Mouse (Mus musculus) midbrain, embryonic 10.5 days (tissue): ENCODE measurements at regions not wholly inside any gene's neighbourhood (a gene's known extent, or its start where the extent isn't known, plus 50 kb on each side); places are given as distances from the start of the nearest gene placed in this dataset.

Experiments used
- DNase-seq: peaks from one replicate; pipeline ENCODE4 v3.0.0-alpha.2; 2017; ENCODE audit warnings: low spot score
- H3K27ac ChIP-seq: fragments of 300-500 bp; sonication (generic); replicated peaks from 2 replicates; pipeline ENCODE4 v1.5.1; 2016; ENCODE audit warnings: mild to moderate bottlenecking
- H3K27me3 ChIP-seq: fragments of 300-500 bp; sonication (generic); 2 replicates; pipeline ENCODE4 v1.6.1; 2016; ENCODE audit warnings: low read depth, mild to moderate bottlenecking; ENCODE audit not compliant: poor library complexity, severe bottlenecking
- H3K36me3 ChIP-seq: fragments of 300-500 bp; sonication (generic); 2 replicates; pipeline ENCODE4 v1.6.1; 2016; ENCODE audit warnings: mild to moderate bottlenecking, moderate library complexity
- H3K4me1 ChIP-seq: fragments of 300-500 bp; sonication (generic); 2 replicates; pipeline ENCODE4 v1.6.1; 2016
- H3K4me3 ChIP-seq: fragments of 300-500 bp; sonication (generic); 2 replicates; pipeline ENCODE4 v1.5.1; 2016; ENCODE audit warnings: mild to moderate bottlenecking, moderate library complexity
- H3K9me3 ChIP-seq: fragments of 300-500 bp; sonication (generic); replicated peaks from 2 replicates; pipeline ENCODE4 v1.6.1; 2016; ENCODE audit warnings: mild to moderate bottlenecking
- whole genome bisulfite sequencing: fragments of 180-500 bp; shearing (Covaris S2); methylation state at CpG from one replicate; pipeline ENCODE4 v1.1.7; 2016; 5-methylcytosine and 5-hydroxymethylcytosine counted together

DNA sequence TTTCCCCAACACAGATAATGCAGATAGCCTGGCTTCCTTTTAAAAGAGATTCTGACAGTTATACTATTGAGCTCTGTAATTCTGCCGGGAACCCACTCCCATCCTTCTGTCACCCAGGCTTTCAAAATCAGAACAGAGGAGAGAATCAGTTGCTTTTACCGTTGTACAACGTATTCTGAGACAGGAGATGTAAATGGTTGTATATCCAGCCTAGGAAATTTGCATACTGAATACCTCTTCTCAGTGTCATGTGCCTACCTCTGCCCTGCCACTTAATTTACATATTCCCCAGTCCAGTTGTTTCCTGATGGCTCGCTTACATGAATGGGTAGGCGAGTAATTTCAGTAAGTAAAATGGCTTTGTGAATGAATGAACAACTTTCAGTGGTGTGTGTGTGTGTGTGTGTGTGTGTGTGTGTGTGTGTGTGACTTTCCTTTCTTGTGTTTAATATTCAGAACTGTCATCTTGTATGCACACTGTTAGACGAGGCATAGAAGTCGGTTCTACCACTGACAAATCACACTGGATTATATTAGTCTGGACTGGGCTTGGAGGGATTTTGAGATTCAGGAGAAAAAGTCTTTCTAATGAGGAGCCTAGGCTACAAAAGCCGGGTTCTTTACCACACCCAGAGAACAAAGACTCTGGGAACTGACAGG lies 282.2 kb upstream of the Cdh6 start:
- Histone ChIP-seq H3K36me3 (no peaks in the 10 kb centered on the region), H3K9me3 (no peaks in the 10 kb centered on the region), H3K4me3 (no peak overlapping the region), H3K4me1 (peaks cover 10% of the 10 kb centered on the region), H3K27me3 (no peaks in the 10 kb centered on the region), H3K27ac (no peak overlapping the region)
- 71% methylated on average over 8 of the region's 8 CpGs for WGBS
- no peak for DNase-seq

DNA sequence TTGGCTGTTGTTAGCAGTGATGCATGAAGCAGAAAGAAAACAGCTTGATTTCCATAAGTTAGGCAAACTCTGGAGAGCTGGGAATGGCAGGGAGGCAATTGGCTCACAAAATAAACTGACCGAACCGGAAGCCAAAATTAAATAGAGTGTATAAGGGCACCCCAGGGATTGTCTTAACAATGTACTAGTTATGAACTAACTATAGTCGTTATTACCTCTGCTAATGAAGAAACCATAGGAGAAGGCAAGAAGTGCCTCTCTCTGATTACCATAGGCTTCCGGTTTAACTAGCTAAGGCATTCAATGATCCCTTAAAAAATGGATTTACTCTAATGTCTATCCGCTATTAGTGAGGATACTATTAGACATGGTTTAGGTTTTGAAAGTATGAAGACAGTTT lies 276.9 kb upstream of the Cdh6 start:
- WGBS, result 90% methylated on average over 5 of the region's 5 CpGs
- H3K27ac ChIP-seq, result no peak overlapping the region
- no peaks in the 10 kb centered on the region for H3K27me3 ChIP-seq
- no peaks in the 10 kb centered on the region for H3K36me3 ChIP-seq
- H3K4me1 ChIP-seq, result peaks cover 3% of the 10 kb centered on the region
- DNase-seq, result no peak
- H3K9me3 ChIP-seq, result no peaks in the 10 kb centered on the region
- no peak overlapping the region for H3K4me3 ChIP-seq

DNA sequence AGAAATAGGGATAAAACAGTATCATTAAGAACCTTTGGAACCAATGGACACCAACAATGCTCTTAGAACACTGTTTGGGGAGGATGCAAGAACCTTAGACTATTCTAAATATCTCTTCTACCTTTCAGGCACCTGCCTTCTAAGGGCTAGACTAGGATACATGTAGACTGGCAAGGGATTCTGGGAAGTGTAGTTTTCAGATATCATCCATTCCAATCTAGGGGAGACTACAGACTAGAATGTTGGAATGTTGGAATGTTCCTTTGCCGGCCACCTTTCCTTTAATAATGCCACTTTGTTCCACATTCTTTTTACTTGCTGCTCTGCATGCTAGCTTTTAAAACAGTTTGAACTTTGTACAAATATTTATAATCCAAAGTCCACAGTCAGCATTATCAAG lies 261.1 kb upstream of the Cdh6 start:
- no peaks in the 10 kb centered on the region for H3K9me3 ChIP-seq
- WGBS, result 79% methylated on average over 1 of the region's 1 CpGs
- no peak for DNase-seq
- H3K4me1 ChIP-seq, result no peaks in the 10 kb centered on the region
- H3K27ac ChIP-seq, result no peak overlapping the region
- H3K36me3 ChIP-seq, result no peaks in the 10 kb centered on the region
- H3K27me3 ChIP-seq, result no peaks in the 10 kb centered on the region
- no peak overlapping the region for H3K4me3 ChIP-seq

DNA sequence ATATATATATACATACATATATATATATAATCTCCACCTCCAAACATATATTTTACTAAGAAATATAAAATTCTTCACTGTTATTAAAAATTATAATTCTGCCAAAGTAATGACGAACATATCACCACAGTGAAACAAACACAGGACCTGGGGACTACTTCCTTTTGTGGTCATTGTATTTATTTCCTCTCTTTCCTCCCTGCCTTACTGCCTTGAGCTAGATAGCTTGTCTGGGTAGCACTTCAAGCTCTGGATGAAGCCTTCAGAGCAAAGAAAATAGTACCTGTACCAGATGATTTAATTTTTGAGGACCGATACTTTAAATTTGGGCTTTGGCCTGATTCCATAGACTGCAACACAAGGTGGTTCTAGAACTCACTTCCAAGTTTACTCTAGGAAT lies 259.5 kb upstream of the Cdh6 start:
- no peak for DNase-seq
- Histone ChIP-seq H3K27me3 (no peaks in the 10 kb centered on the region), H3K4me1 (no peaks in the 10 kb centered on the region), H3K27ac (no peak overlapping the region), H3K4me3 (no peak overlapping the region), H3K9me3 (no peaks in the 10 kb centered on the region), H3K36me3 (no peaks in the 10 kb centered on the region)
- WGBS, result 90% methylated on average over 2 of the region's 2 CpGs

DNA sequence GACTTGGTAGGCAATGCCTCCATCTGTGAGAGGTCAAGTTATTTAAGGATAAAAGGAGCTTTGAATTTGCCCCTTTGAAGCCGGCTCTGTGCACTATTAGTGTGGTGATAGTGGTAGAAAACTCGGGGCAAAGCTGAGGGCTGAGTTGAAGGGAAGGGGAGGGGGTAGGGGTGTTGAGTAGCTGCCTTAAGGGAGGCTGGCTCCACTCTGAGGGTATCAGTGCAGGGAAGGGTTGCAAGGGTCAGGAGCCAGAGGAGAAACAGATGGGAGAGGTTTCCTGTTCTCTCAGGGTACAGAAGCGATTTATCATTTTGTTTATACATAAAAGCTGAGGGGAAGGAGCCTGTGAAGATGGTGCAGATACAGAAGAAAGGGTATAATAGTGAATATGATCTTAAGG lies 246.1 kb upstream of the Cdh6 start:
- WGBS, result 50% methylated on average over 3 of the region's 3 CpGs
- Histone ChIP-seq H3K36me3 (no peaks in the 10 kb centered on the region), H3K4me1 (peaks cover 13% of the 10 kb centered on the region), H3K27me3 (no peaks in the 10 kb centered on the region), H3K4me3 (no peak overlapping the region), H3K27ac (no peak overlapping the region), H3K9me3 (no peaks in the 10 kb centered on the region)
- DNase-seq, result no peak

DNA sequence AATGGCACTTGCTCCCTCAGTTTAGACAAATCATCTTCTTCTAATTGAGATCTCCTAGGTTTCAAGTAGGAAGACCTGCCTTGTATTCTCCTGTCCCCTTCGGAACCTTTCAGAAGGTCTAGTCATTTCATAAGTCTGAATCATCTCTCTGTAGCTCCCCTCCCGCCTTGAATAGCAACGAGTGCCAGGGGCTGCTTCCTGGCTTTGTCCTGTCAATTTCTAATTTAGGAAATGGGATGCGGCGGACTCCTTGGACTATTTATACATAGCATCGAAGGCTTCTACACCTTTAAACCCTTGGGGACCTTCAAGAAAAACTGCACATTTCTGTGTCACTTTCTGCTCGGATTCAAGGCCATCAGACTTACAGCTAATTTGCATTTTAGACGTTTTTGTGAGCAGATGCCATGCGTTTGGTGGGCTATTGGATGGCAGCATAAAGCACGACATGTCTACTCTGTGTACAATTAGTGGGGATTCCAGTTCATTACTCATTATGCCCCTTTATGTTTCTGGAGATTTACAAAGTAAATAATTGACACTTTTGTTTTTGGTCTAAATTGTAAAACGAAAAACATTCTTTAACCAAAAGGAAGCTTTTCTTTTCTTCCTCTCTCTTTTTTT lies 236.7 kb upstream of the Cdh6 start:
- Histone ChIP-seq H3K27ac (no peak overlapping the region), H3K4me3 (no peak overlapping the region), H3K4me1 (no peaks in the 10 kb centered on the region), H3K9me3 (no peaks in the 10 kb centered on the region), H3K27me3 (no peaks in the 10 kb centered on the region), H3K36me3 (no peaks in the 10 kb centered on the region)
- 78% methylated on average over 11 of the region's 11 CpGs for WGBS
- DNase-seq, result no peak

DNA sequence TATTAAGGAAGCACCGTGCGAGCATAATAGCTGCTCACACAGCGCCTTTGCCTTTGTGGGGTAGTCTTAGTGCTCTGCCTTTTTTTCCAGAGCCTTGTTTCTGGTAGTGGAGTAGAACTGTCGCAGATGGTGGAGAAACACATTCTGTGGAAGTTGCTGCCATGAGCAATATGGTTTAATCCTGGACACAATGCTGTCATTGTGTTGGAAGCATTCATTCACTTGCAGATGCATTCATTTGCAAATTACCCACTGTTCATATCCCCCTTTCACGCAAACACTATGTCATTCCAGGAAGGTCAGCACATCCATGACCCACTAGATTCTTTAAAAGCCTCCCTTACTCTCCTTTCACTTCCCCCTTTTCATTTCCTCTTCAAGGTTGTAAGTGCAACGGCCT lies 219.7 kb upstream of the Cdh6 start:
- 12% methylated on average over 6 of the region's 6 CpGs for WGBS
- peaks cover 41% of the 10 kb centered on the region for H3K27me3 ChIP-seq

DNA sequence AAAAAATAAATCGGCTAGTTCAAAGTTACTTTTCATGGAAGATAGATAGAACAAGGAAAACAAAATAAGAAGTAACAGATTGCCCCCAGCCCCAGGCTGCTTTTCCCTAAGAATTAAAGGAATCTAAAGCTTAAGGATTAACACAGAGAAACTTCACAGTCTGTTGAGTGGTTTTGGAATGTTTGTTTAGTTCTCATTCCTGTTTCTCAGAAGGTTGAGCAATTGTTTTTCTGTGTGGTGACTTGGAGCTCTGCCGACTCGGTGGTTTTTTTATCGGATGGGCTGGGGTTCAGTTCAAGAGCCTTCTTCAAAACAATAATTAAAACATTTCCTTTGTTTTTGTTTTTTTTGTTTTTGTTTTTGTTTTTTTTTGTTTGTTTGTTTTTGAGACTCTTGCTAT lies 217.9 kb upstream of the Cdh6 start:
- peaks cover 28% of the 10 kb centered on the region for H3K27me3 ChIP-seq
- H3K4me1 ChIP-seq, result peaks cover 21% of the 10 kb centered on the region
- 41% methylated on average over 4 of the region's 4 CpGs for WGBS
- no peaks in the 10 kb centered on the region for H3K36me3 ChIP-seq
- no peak for DNase-seq
- H3K4me3 ChIP-seq, result no peak overlapping the region
- H3K27ac ChIP-seq, result no peak overlapping the region
- H3K9me3 ChIP-seq, result 0 out of 2 replicates have a peak, but pooled peaks cover 5% of the 10 kb centered on the region

More for the DNA sequence above, 219.7 kb upstream of the Cdh6 start:
- Histone ChIP-seq H3K9me3 (peaks cover 2% of the 10 kb centered on the region; the same call in 1 of the 2 replicates), H3K4me1 (peaks cover 21% of the 10 kb centered on the region), H3K27ac (no peak overlapping the region), H3K4me3 (no peak overlapping the region), H3K36me3 (no peaks in the 10 kb centered on the region)
- peak; percentile 72 for DNase-seq

DNA sequence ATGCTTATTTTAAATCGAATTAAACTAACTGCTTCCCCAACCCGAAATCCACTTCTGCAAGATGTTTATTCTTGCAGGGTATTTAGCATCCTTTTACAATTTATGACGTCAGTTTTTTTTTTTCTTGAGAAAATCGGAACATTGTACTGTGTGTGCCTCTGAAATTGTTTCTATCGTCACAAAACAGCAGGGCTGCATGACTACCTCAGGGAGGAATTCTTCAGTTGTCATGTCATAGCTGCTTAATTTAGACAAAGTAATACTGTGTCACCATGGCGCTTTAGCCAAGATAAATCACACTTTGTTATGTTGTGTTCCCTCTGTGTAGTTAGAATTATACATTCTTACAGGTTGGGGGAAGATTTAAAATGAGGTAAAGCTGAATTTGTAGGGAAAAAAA lies 211.3 kb upstream of the Cdh6 start:
- 0 out of 2 replicates have a peak, but pooled peaks cover 7% of the 10 kb centered on the region for H3K4me1 ChIP-seq
- DNase-seq, result no peak
- H3K27ac ChIP-seq, result no peak overlapping the region
- H3K9me3 ChIP-seq, result 0 out of 2 replicates have a peak, but pooled peaks cover 8% of the 10 kb centered on the region
- WGBS, result 52% methylated on average over 6 of the region's 6 CpGs
- H3K36me3 ChIP-seq, result no peaks in the 10 kb centered on the region
- H3K4me3 ChIP-seq, result no peak overlapping the region
- H3K27me3 ChIP-seq, result peaks cover 5% of the 10 kb centered on the region; the same call in 1 of the 2 replicates

DNA sequence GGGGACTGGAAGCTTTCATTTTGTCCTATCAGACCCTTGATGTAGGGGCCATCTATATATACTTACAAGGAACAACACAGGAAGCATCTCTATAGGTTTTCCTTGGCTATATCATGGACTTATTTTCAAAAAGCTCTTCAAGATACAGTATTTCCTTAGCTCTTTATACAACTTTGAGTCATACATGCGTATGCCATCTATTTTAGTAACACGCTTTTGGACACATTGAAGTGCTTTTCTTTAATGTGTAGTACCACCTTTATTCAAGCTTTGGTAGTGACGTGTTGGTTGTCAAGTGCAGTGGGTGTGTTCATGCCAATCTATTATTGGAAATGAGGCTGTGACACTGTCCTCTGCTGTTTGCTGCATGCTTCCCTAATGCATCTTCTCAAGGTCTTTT lies 202.1 kb upstream of the Cdh6 start:
- Histone ChIP-seq H3K27me3 (no peaks in the 10 kb centered on the region), H3K27ac (no peak overlapping the region), H3K36me3 (no peaks in the 10 kb centered on the region), H3K9me3 (no peaks in the 10 kb centered on the region), H3K4me1 (no peaks in the 10 kb centered on the region), H3K4me3 (no peak overlapping the region)
- 93% methylated on average over 3 of the region's 3 CpGs for WGBS
- DNase-seq, result no peak

DNA sequence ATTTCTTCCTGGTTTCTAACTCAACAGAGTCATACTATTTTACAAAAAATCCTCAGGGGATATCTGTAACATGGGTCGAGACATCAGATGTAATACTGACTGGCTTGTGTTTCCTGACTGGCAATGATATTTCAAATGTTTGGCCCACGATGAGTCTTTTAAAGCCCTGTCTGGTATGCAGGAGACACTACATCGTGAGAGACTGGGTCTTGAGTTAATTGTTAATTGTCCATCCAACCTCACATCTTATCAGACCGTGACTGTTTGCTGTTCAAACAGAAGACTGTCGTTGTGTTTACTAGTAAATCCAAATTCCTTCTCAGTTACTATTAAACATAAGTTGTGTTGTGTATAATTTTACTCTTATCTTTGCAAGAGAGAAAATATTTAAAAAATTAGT lies 195.3 kb upstream of the Cdh6 start:
- no peak for DNase-seq
- no peaks in the 10 kb centered on the region for H3K27me3 ChIP-seq
- no peak overlapping the region for H3K27ac ChIP-seq
- H3K36me3 ChIP-seq, result no peaks in the 10 kb centered on the region
- H3K9me3 ChIP-seq, result no peaks in the 10 kb centered on the region
- H3K4me3 ChIP-seq, result no peak overlapping the region
- WGBS, result 85% methylated on average over 5 of the region's 5 CpGs
- H3K4me1 ChIP-seq, result peaks cover 3% of the 10 kb centered on the region

DNA sequence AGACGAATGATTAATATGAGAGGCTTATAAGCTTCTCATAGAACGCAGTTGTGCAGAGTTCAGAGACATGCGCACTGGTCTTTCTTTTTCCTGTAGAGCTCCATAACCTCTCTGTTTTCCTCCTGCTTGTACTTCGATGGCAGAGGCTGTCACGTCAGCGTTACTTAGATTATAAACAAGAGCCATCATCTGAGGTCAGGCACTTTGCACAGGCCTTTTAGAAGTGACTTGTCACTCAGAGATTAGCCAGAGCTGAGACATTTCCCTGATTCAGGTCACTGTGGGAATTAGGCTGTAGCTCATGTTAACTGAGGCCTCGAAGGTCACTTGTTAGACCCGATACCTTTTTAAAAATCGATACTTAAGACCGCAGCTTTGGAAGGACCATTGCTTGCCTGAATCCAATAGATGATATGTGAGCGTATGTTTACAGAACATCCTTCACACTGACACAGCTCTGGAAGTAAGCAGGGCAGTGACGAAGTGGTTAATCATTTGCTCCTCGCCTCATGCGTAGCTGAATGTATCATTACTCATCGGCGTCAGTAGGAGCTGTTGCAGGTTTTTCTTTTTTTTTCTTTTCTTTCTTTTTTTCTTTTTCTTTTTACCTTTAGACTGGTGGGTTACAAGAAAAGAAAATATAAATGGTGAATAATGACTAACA lies 193.9 kb upstream of the Cdh6 start:
- no peak for DNase-seq
- Histone ChIP-seq H3K9me3 (no peaks in the 10 kb centered on the region), H3K4me3 (no peak overlapping the region), H3K27me3 (no peaks in the 10 kb centered on the region), H3K36me3 (no peaks in the 10 kb centered on the region), H3K27ac (no peak overlapping the region), H3K4me1 (peaks cover 3% of the 10 kb centered on the region)
- WGBS, result 83% methylated on average over 16 of the region's 16 CpGs

DNA sequence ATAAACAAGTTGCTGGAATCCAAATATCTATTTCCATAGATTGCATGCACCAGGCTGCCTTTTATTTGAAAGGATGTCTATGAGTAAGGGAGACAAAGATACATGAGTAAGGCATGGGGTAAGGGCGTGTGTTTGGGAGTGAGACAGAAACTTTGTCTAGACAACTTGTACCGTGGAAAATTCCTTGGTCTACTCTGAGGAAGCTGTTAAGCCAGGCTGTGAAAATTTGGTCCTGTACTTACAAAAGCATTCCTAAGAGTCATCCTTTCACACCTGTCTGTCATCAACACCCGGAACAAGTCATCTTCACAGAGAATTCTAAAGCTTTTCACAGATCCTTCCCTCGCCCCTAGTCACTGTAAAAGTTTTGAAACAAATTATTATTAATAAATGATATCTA lies 193.1 kb upstream of the Cdh6 start:
- H3K9me3 ChIP-seq, result no peaks in the 10 kb centered on the region
- no peak for DNase-seq
- H3K4me1 ChIP-seq, result peaks cover 3% of the 10 kb centered on the region
- H3K27ac ChIP-seq, result no peak overlapping the region
- no peaks in the 10 kb centered on the region for H3K27me3 ChIP-seq
- H3K36me3 ChIP-seq, result no peaks in the 10 kb centered on the region
- no peak overlapping the region for H3K4me3 ChIP-seq
- 78% methylated on average over 4 of the region's 4 CpGs for WGBS
